Mouse (Mus musculus): ENCODE measurements at regions not wholly inside any gene's neighbourhood (a gene's known extent, or its start where the extent isn't known, plus 50 kb on each side); places are given as distances from the start of the nearest gene placed in this dataset.

GRCm38 (mm10) chr14:58994994-58995393 is 147.7 kb downstream of the 1700129C05Rik start:
- Histone ChIP-seq H3K27me3 (ENCODE audit: control insufficient read depth, insufficient read depth, low read length) (no peaks in the 10 kb centered on the region), H3K4me3 (ENCODE audit: low read depth, low read length) (no peak overlapping the region), H3K36me3 (replicated peaks; ENCODE audit: control insufficient read depth, insufficient read depth, low read depth, low read length) (no peaks in the 10 kb centered on the region), H3K4me1 (ENCODE audit: control insufficient read depth, insufficient read depth, low read length) (no peaks in the 10 kb centered on the region), H3K4me2 (ENCODE audit: low read depth, low read length) (no peak overlapping the region), H3K9me3 (replicated peaks; ENCODE audit: control insufficient read depth, low read length) (no peaks in the 10 kb centered on the region), H3K27ac (replicated peaks; ENCODE audit: low read depth, low read length) (no peak overlapping the region), H3K9ac (replicated peaks; ENCODE audit: low read length) (no peak overlapping the region)
- DNase-seq (ENCODE audit: low spot score) (no peak), ATAC-seq (replicated peaks; ENCODE audit: insufficient number of reproducible peaks, low FRiP score, low TSS enrichment, low read depth) (no peak)
- 88% methylated on average over 6 of the region's 6 CpGs for WGBS

GRCm38 (mm10) chr14:58989644-58990217 is 153.0 kb downstream of the 1700129C05Rik start:
- Histone ChIP-seq H3K27me3 (ENCODE audit: control insufficient read depth, insufficient read depth, low read length) (no peaks in the 10 kb centered on the region), H3K4me1 (ENCODE audit: control insufficient read depth, insufficient read depth, low read length) (no peaks in the 10 kb centered on the region), H3K4me2 (ENCODE audit: low read depth, low read length) (no peak overlapping the region), H3K27ac (replicated peaks; ENCODE audit: low read depth, low read length) (no peak overlapping the region), H3K9me3 (replicated peaks; ENCODE audit: control insufficient read depth, low read length) (no peaks in the 10 kb centered on the region), H3K36me3 (replicated peaks; ENCODE audit: control insufficient read depth, insufficient read depth, low read depth, low read length) (no peaks in the 10 kb centered on the region), H3K4me3 (ENCODE audit: low read depth, low read length) (no peak overlapping the region), H3K9ac (replicated peaks; ENCODE audit: low read length) (no peak overlapping the region)
- ATAC-seq (replicated peaks; ENCODE audit: insufficient number of reproducible peaks, low FRiP score, low TSS enrichment, low read depth) (no peak), DNase-seq (ENCODE audit: low spot score) (peak; percentile 1)
- 60% methylated on average over 5 of the region's 5 CpGs for WGBS

- DNase-seq (ENCODE audit: low spot score): peak; percentile 6
- no peaks in the 10 kb centered on the region for H3K4me1 ChIP-seq (ENCODE audit: control insufficient read depth, insufficient read depth, low read length)
- no peaks in the 10 kb centered on the region for H3K9me3 ChIP-seq (replicated peaks; ENCODE audit: control insufficient read depth, low read length)
- H3K36me3 ChIP-seq (replicated peaks; ENCODE audit: control insufficient read depth, insufficient read depth, low read depth, low read length): no peaks in the 10 kb centered on the region
- no peak overlapping the region for H3K27ac ChIP-seq (replicated peaks; ENCODE audit: low read depth, low read length)
- 71% methylated on average over 8 of the region's 8 CpGs for WGBS
- no peak overlapping the region for H3K4me3 ChIP-seq (ENCODE audit: low read depth, low read length)
- H3K9ac ChIP-seq (replicated peaks; ENCODE audit: low read length): no peak overlapping the region
- H3K4me2 ChIP-seq (ENCODE audit: low read depth, low read length): no peak overlapping the region
- ATAC-seq (replicated peaks; ENCODE audit: insufficient number of reproducible peaks, low FRiP score, low TSS enrichment, low read depth): no peak
- no peaks in the 10 kb centered on the region for H3K27me3 ChIP-seq (ENCODE audit: control insufficient read depth, insufficient read depth, low read length)
Observed at GRCm38 (mm10) chr14:58987688-58988087, 155.0 kb downstream of the 1700129C05Rik start.

GRCm38 (mm10) chr14:58985838-58986237 is 156.9 kb downstream of the 1700129C05Rik start:
- ATAC-seq (replicated peaks; ENCODE audit: insufficient number of reproducible peaks, low FRiP score, low TSS enrichment, low read depth) (no peak), DNase-seq (ENCODE audit: low spot score) (no peak)
- Histone ChIP-seq H3K36me3 (replicated peaks; ENCODE audit: control insufficient read depth, insufficient read depth, low read depth, low read length) (no peaks in the 10 kb centered on the region), H3K4me2 (ENCODE audit: low read depth, low read length) (no peak overlapping the region), H3K27ac (replicated peaks; ENCODE audit: low read depth, low read length) (no peak overlapping the region), H3K9me3 (replicated peaks; ENCODE audit: control insufficient read depth, low read length) (no peaks in the 10 kb centered on the region), H3K9ac (replicated peaks; ENCODE audit: low read length) (no peak overlapping the region), H3K27me3 (ENCODE audit: control insufficient read depth, insufficient read depth, low read length) (no peaks in the 10 kb centered on the region), H3K4me1 (ENCODE audit: control insufficient read depth, insufficient read depth, low read length) (no peaks in the 10 kb centered on the region), H3K4me3 (ENCODE audit: low read depth, low read length) (no peak overlapping the region)
- 76% methylated on average over 5 of the region's 5 CpGs for WGBS

GRCm38 (mm10) chr14:58976791-58977190 is 165.9 kb downstream of the 1700129C05Rik start:
- no peak for ATAC-seq (replicated peaks; ENCODE audit: insufficient number of reproducible peaks, low FRiP score, low TSS enrichment, low read depth)
- Histone ChIP-seq H3K4me2 (ENCODE audit: low read depth, low read length) (no peak overlapping the region), H3K27me3 (ENCODE audit: control insufficient read depth, insufficient read depth, low read length) (no peaks in the 10 kb centered on the region), H3K9me3 (replicated peaks; ENCODE audit: control insufficient read depth, low read length) (no peaks in the 10 kb centered on the region), H3K9ac (replicated peaks; ENCODE audit: low read length) (no peak overlapping the region), H3K27ac (replicated peaks; ENCODE audit: low read depth, low read length) (no peak overlapping the region), H3K4me3 (ENCODE audit: low read depth, low read length) (no peak overlapping the region), H3K36me3 (replicated peaks; ENCODE audit: control insufficient read depth, insufficient read depth, low read depth, low read length) (no peaks in the 10 kb centered on the region), H3K4me1 (ENCODE audit: control insufficient read depth, insufficient read depth, low read length) (no peaks in the 10 kb centered on the region)
- 85% methylated on average over 4 of the region's 4 CpGs for WGBS
- DNase-seq (ENCODE audit: low spot score): no peak

- Histone ChIP-seq H3K4me2 (ENCODE audit: low read depth, low read length) (no peak overlapping the region), H3K27ac (replicated peaks; ENCODE audit: low read depth, low read length) (no peak overlapping the region), H3K9me3 (replicated peaks; ENCODE audit: control insufficient read depth, low read length) (no peaks in the 10 kb centered on the region), H3K27me3 (ENCODE audit: control insufficient read depth, insufficient read depth, low read length) (no peaks in the 10 kb centered on the region), H3K36me3 (replicated peaks; ENCODE audit: control insufficient read depth, insufficient read depth, low read depth, low read length) (no peaks in the 10 kb centered on the region), H3K9ac (replicated peaks; ENCODE audit: low read length) (no peak overlapping the region), H3K4me1 (ENCODE audit: control insufficient read depth, insufficient read depth, low read length) (no peaks in the 10 kb centered on the region), H3K4me3 (ENCODE audit: low read depth, low read length) (no peak overlapping the region)
- 58% methylated on average over 3 of the region's 3 CpGs for WGBS
- DNase-seq (ENCODE audit: low spot score): no peak
- ATAC-seq (replicated peaks; ENCODE audit: insufficient number of reproducible peaks, low FRiP score, low TSS enrichment, low read depth): no peak
Observed at GRCm38 (mm10) chr14:58969248-58969647, 173.4 kb downstream of the 1700129C05Rik start.

GRCm38 (mm10) chr14:58967975-58968374 is 174.7 kb downstream of the 1700129C05Rik start:
- WGBS: 94% methylated on average over 5 of the region's 5 CpGs

GRCm38 (mm10) chr14:58967163-58967562 is 175.5 kb downstream of the 1700129C05Rik start:
- 79% methylated on average over 1 of the region's 1 CpGs for WGBS
- H3K9me3 ChIP-seq (replicated peaks; ENCODE audit: control insufficient read depth, low read length): no peaks in the 10 kb centered on the region
- H3K9ac ChIP-seq (replicated peaks; ENCODE audit: low read length): no peak overlapping the region
- no peak overlapping the region for H3K4me3 ChIP-seq (ENCODE audit: low read depth, low read length)
- no peak overlapping the region for H3K4me2 ChIP-seq (ENCODE audit: low read depth, low read length)
- no peaks in the 10 kb centered on the region for H3K4me1 ChIP-seq (ENCODE audit: control insufficient read depth, insufficient read depth, low read length)
- ATAC-seq (replicated peaks; ENCODE audit: insufficient number of reproducible peaks, low FRiP score, low TSS enrichment, low read depth) (no peak), DNase-seq (ENCODE audit: low spot score) (no peak)
- no peaks in the 10 kb centered on the region for H3K36me3 ChIP-seq (replicated peaks; ENCODE audit: control insufficient read depth, insufficient read depth, low read depth, low read length)
- H3K27ac ChIP-seq (replicated peaks; ENCODE audit: low read depth, low read length): no peak overlapping the region
- H3K27me3 ChIP-seq (ENCODE audit: control insufficient read depth, insufficient read depth, low read length): no peaks in the 10 kb centered on the region

More at GRCm38 (mm10) chr14:58967975-58968374, 174.7 kb downstream of the 1700129C05Rik start:
- no peak overlapping the region for H3K27ac ChIP-seq (replicated peaks; ENCODE audit: low read depth, low read length)
- H3K27me3 ChIP-seq (ENCODE audit: control insufficient read depth, insufficient read depth, low read length): no peaks in the 10 kb centered on the region
- no peaks in the 10 kb centered on the region for H3K4me1 ChIP-seq (ENCODE audit: control insufficient read depth, insufficient read depth, low read length)
- DNase-seq (ENCODE audit: low spot score) (no peak), ATAC-seq (replicated peaks; ENCODE audit: insufficient number of reproducible peaks, low FRiP score, low TSS enrichment, low read depth) (no peak)
- no peaks in the 10 kb centered on the region for H3K36me3 ChIP-seq (replicated peaks; ENCODE audit: control insufficient read depth, insufficient read depth, low read depth, low read length)
- no peak overlapping the region for H3K4me3 ChIP-seq (ENCODE audit: low read depth, low read length)
- no peak overlapping the region for H3K9ac ChIP-seq (replicated peaks; ENCODE audit: low read length)
- no peak overlapping the region for H3K4me2 ChIP-seq (ENCODE audit: low read depth, low read length)
- H3K9me3 ChIP-seq (replicated peaks; ENCODE audit: control insufficient read depth, low read length): no peaks in the 10 kb centered on the region
